Mouse (Mus musculus) ES-E14 (cell line): ENCODE data around the gene Robo4. TPM values are rescaled to one million over a fixed set of nuclear protein-coding genes. Genes with fewer than 3 reads are reported as not detected.
A peak's percentile ranks its signal among the peaks of the same experiment; 100 is the strongest.

Source experiments
- DNase-seq: peaks from one replicate; pipeline ENCODE4 v3.0.0-alpha.2; 2013; ENCODE audit warnings: low read depth, low spot score
- H3K27ac ChIP-seq: 2 replicates; pipeline ENCODE4 v1.5.1; 2012; ENCODE audit warnings: low read depth, mild to moderate bottlenecking, low read length, moderate library complexity, mixed read lengths; ENCODE audit not compliant: poor library complexity, insufficient read depth, severe bottlenecking
- H3K36me3 ChIP-seq: 2 replicates; pipeline ENCODE4 v1.6.1; 2012; ENCODE audit warnings: mild to moderate bottlenecking, low read length, moderate library complexity, mixed read lengths; ENCODE audit not compliant: control insufficient read depth, poor library complexity, insufficient read depth, severe bottlenecking
- H3K4me1 ChIP-seq, 2 experiments: fragments of 150-350 bp in 1 of 2; sonication (generic) in 1 of 2; 2 replicates each; pipeline ENCODE4 v1.6.1; 2012; ENCODE audit warnings: low read length in 2 of 2, mild to moderate bottlenecking in 1 of 2, mixed read lengths in 1 of 2; ENCODE audit not compliant: control insufficient read depth in 2 of 2, insufficient read depth in 2 of 2, poor library complexity in 1 of 2
- H3K4me3 ChIP-seq, 2 experiments: fragments of 150-350 bp in 1 of 2; sonication (generic) in 1 of 2; 2 replicates each; pipeline ENCODE4 v1.5.1; 2012; ENCODE audit warnings: low read length in 2 of 2, low read depth in 1 of 2, mild to moderate bottlenecking in 1 of 2, mixed read lengths in 1 of 2; ENCODE audit not compliant: insufficient read depth in 1 of 2, poor library complexity in 1 of 2, severe bottlenecking in 1 of 2
- H3K9ac ChIP-seq: 2 replicates; pipeline ENCODE4 v1.6.1; 2012; ENCODE audit warnings: low read depth, mild to moderate bottlenecking, low read length, mixed read lengths; ENCODE audit not compliant: poor library complexity, insufficient read depth, severe bottlenecking
- H3K9me3 ChIP-seq: fragments of 150-350 bp; sonication (generic); 2 replicates; pipeline ENCODE4 v1.6.1; 2012; ENCODE audit warnings: low read depth, mild to moderate bottlenecking, low read length; ENCODE audit not compliant: control insufficient read depth, insufficient read depth
- CHD2 ChIP-seq: IDR thresholded peaks from 2 replicates; pipeline ENCODE4 v1.6.1; 2014; ENCODE audit warnings: mild to moderate bottlenecking, low read depth, low read length, inconsistent platforms
- HCFC1 ChIP-seq: IDR thresholded peaks from 2 replicates; pipeline ENCODE4 v1.6.1; 2012; ENCODE audit warnings: low read length, inconsistent platforms, borderline replicate concordance; ENCODE audit not compliant: insufficient read depth
- MAFK ChIP-seq: IDR thresholded peaks from 2 replicates; pipeline ENCODE4 v1.6.1; 2014; ENCODE audit warnings: mild to moderate bottlenecking, low read depth, low read length, inconsistent platforms; ENCODE audit not compliant: insufficient read depth
- ZC3H11A ChIP-seq: IDR thresholded peaks from 2 replicates; pipeline ENCODE4 v1.6.1; 2012; ENCODE audit warnings: low read depth, mild to moderate bottlenecking, inconsistent platforms, low read length, borderline replicate concordance
- ZNF384 ChIP-seq: IDR thresholded peaks from 2 replicates; pipeline ENCODE4 v1.6.1; 2012; ENCODE audit warnings: low read depth, low read length, inconsistent platforms
- in situ Hi-C, 2 experiments: fragments of 600-800 bp; cut with MboI; formaldehyde crosslinking; loops; one replicate each; pipeline ENCODE4 v1.15.1; 2025; ENCODE audit warnings: low sequenced_read_pairs in 2 of 2, inconsistent platforms in 1 of 2; ENCODE audit not compliant: unreplicated experiment in 2 of 2
- total RNA-seq: library from RNA; depleted of rRNA; stranded (reverse); fragments of 300-350 nt; gene quantifications from 2 replicates; pipeline ENCODE4 v1.2.3, GENCODE M21; 2012

Robo4 gene
- total RNA-seq, 1 experiment: 11.2 TPM

DNA sequence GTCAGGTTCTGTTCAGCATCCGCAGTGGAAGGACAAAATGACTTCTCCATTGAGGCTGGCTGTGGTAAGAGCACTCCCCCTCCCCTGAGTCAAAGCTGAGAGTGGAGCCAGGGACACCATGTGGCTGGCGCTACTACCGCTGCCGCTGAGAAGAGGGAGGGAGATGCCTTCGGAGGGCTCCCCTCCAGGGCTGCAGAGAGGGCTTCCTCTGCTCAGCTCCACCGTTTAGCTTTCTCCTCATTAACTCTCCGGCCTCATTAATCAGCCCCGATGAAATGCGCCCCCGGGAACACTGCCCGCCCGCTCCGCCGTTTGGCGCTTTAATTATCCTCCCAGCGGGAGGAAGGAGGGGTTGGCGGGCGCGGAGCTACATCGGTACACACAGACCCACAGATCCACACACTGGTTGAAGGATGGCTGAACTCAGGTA lies 54.8 kb downstream of the Robo4 start:
- in situ Hi-C loops: no loop called here
- Histone ChIP-seq H3K9ac (peak overlapping the region; percentile 1; the same call in 1 of the 2 replicates), H3K4me1 (peaks cover 5 to 7% of the 10 kb centered on the region in 2 experiments; a peak in 2 of 4 replicates), H3K27ac (no peak overlapping the region), H3K4me3 (peak overlapping the region; percentile 37 to 52; a peak in 3 of 4 replicates), H3K9me3 (no peaks in the 10 kb centered on the region), H3K36me3 (no peaks in the 10 kb centered on the region)
- no peak for DNase-seq
- no peak for TF ChIP-seq ZNF384
- no peak for TF ChIP-seq MAFK
- TF ChIP-seq CHD2: no peak
- TF ChIP-seq ZC3H11A: no peak

DNA sequence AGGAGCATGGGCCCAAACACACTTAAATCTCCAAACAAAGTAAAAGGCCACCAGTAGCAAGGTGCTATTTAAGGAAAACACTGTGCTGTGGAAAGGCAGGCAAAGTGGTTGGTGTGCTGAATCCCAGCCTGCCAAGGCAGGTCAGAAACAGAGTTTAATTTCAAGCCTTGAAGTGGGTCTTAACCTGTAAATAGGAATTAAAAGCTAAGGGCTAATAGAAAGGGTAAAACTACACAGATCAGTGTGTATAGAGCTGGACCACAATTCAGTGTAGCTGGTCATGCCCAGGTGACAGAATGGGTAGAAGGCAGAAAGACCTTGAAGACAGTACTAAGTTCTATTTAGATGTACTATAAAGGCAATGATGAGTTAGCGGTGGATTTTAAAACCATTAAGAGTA lies 55.5 kb downstream of the Robo4 start:
- H3K4me1 ChIP-seq: peaks cover 5 to 7% of the 10 kb centered on the region in 2 experiments; a peak in 2 of 4 replicates
- no peak for TF ChIP-seq ZNF384
- TF ChIP-seq CHD2: no peak
- no peak for TF ChIP-seq ZC3H11A
- TF ChIP-seq MAFK: no peak
- TF ChIP-seq HCFC1: no peak
- H3K4me3 ChIP-seq: no peak overlapping the region
- H3K9ac ChIP-seq: no peak overlapping the region
- H3K27ac ChIP-seq: no peak overlapping the region
- no peak for DNase-seq
- H3K9me3 ChIP-seq: no peaks in the 10 kb centered on the region
- in situ Hi-C loops: no loop called here
- H3K36me3 ChIP-seq: no peaks in the 10 kb centered on the region

DNA sequence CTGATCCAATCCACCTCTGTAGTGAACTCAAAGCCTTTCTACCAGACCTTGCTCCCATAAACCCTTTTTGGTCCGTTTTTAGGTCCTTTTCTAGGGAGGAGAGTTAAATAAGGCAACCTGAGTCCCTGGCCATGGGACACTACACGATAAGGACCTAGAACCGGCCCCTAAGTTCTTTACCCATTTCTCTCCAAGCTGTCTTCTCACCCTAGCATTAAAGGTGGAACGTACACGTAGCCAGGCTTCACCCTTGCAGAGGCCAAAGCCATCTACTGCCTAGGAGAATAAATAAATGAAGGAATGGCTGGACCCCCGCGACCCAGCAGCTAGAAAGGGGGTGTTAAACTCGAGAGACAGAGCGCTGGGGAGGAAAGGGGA lies 58.0 kb downstream of the Robo4 start:
- no peak for DNase-seq
- in situ Hi-C loops: no loop called here
- Histone ChIP-seq H3K27ac (no peak overlapping the region), H3K4me1 (peaks cover 5% of the 10 kb centered on the region in 2 experiments; a peak in 2 of 4 replicates), H3K4me3 (peak overlapping the region; percentile 62), H3K9me3 (no peaks in the 10 kb centered on the region), H3K36me3 (no peaks in the 10 kb centered on the region), H3K9ac (no peak overlapping the region; the same call in 1 of the 2 replicates)
- TF ChIP-seq ZC3H11A (no peak), CHD2 (no peak), MAFK (no peak), HCFC1 (no peak), ZNF384 (no peak)

DNA sequence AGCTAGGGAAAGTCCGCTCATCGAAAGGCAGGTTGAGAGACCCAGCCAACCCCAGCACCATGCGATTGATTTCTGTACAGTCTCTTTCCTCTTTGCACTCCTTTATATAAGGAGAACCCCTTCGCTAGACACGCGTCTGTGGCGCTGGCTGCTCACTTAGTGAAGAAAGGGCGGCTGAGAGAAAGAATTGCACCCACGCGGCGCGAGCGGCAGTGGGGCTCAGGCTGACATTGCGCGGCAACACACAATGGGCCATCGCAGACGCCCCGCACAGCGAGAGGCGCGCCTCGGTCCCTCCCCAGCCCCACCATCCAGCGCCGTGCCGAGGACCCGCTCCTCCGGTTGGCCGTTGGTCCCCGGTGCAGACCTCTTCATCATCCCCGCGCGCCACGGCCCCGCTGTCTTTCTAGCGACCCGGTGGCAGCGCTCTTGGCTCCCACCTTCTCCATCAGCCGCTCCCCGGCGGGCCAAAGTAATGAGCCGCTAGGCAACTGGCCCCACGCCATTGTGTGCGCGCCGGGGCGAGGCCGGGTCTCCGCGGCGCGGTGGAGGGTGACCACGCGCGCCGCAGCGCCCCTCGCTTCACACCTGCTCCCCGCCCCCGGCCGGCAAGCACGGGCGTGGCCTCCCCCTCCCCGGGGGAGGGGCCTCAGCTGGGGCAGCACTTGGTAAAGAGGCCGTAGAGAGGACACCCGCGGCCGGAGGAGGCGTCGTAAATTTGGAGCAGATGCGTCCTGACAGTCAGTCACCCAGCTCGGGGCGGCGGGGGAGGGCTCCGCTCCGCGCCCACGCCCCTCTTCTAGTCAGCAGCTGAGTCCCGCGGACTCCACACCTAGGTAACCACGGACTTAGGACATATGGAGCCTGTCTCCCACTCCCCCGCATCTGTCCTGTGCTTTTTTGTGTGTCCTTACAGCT lies 58.6 kb downstream of the Robo4 start:
- peak overlapping the region; percentile 62 for H3K4me3 ChIP-seq
- no peak overlapping the region for H3K27ac ChIP-seq
- peaks cover 3 to 5% of the 10 kb centered on the region in 2 experiments; a peak in 2 of 4 replicates for H3K4me1 ChIP-seq
- TF ChIP-seq ZNF384 (no peak), CHD2 (no peak), ZC3H11A (no peak), MAFK (no peak), HCFC1 (no peak)
- in situ Hi-C loops: no loop called here
- no peaks in the 10 kb centered on the region for H3K9me3 ChIP-seq
- H3K36me3 ChIP-seq: no peaks in the 10 kb centered on the region
- H3K9ac ChIP-seq: peak overlapping the region; percentile 4; the same call in 1 of the 2 replicates
- DNase-seq: no peak

DNA sequence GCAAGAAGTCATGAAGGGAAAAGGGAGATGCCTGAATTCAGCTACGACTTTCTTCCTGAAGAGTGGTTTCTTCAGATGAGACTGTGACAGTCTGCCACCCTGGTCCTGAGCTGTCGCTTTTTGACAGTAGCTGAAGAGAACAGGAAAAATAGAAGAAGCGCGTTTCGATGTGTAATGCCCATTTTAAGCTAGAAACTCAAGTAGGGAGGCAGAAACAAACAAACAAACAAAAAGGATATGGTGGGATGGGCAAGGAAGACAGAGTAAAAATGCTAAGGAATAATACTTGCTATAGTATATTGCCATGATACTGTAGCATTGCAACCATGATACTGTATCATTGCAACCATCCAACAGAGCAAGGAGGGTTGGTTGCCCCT lies 59.3 kb downstream of the Robo4 start:
- peaks cover 3 to 5% of the 10 kb centered on the region in 2 experiments; a peak in 2 of 4 replicates for H3K4me1 ChIP-seq
- H3K9ac ChIP-seq: no peak overlapping the region
- DNase-seq: no peak
- in situ Hi-C loops: no loop called here
- H3K9me3 ChIP-seq: no peaks in the 10 kb centered on the region
- TF ChIP-seq MAFK: no peak
- no peak for TF ChIP-seq CHD2
- TF ChIP-seq ZNF384: no peak
- TF ChIP-seq HCFC1: no peak
- TF ChIP-seq ZC3H11A: no peak
- H3K27ac ChIP-seq: no peak overlapping the region
- H3K36me3 ChIP-seq: no peaks in the 10 kb centered on the region
- H3K4me3 ChIP-seq: peak overlapping the region; percentile 62; a peak in 1 of 4 replicates
